14 mouse cellular contexts compared by ENCODE assay signal in genomic region chr2:72782355-72782754, GRCm38 (mm10).
DNase-seq lines count a peak whose midpoint lies in the region; ATAC-seq and TF ChIP-seq lines count a peak whose summit lies in the region.
"Had no signal": no experiment of that assay in that cellular context is flagged by ENCODE, and none has a peak within 500 bp of the region (broad histone marks: within the 10 kb centered on the region; RNA-seq: fewer than 3 reads in every experiment).

No protein-coding gene starts in this region.

- no peaks in the 10 kb centered on the region for H3K79me2 ChIP-seq in liver, adult 2 months (ENCODE audit: control insufficient read depth, insufficient read depth, low read length)

- no peak for TF ChIP-seq CTCF in forebrain, postnatal 0 days (IDR thresholded peaks at IDR 0.05; ENCODE audit: low read depth)
- TF ChIP-seq CTCF in liver, adult 2 months (IDR thresholded peaks at IDR 0.05; ENCODE audit: low read depth, low read length), result no peak

- TF ChIP-seq POLR2A in liver, adult 2 months (IDR thresholded peaks at IDR 0.05; ENCODE audit: extremely low read depth, insufficient read depth, low read length), result no peak

- H3K4me3 ChIP-seq in forebrain, embryonic 16.5 days (replicated peaks; ENCODE audit: low read length), result no peak overlapping the region
- H3K4me3 ChIP-seq in forebrain, postnatal 0 days (ENCODE audit: low read depth, low read length), result no peak overlapping the region
- H3K4me3 ChIP-seq in liver, adult 2 months (ENCODE audit: insufficient read depth, low read depth, low read length), result no peak overlapping the region
- no peak overlapping the region for H3K4me3 ChIP-seq in stomach, embryonic 15.5 days (replicated peaks)
- H3K4me3 ChIP-seq: heart, embryonic 15.5 days; left cerebral cortex, adult 2 months had no signal

- H3K9ac ChIP-seq in forebrain, embryonic 16.5 days (replicated peaks; ENCODE audit: low read depth, low read length), result no peak overlapping the region
- H3K9ac ChIP-seq in forebrain, postnatal 0 days, result no peak overlapping the region
- H3K9ac ChIP-seq in liver, adult 2 months (ENCODE audit: low read depth, low read length), result no peak overlapping the region
- no peak overlapping the region for H3K9ac ChIP-seq in stomach, embryonic 15.5 days
- H3K9ac ChIP-seq: heart, embryonic 15.5 days had no signal

- DNase-seq in forebrain, postnatal 0 days, result no peak
- peak; percentile 52 for DNase-seq in liver, adult 2 months (ENCODE audit: extremely low read depth, low read depth, low spot score)
- no peak for DNase-seq in liver
- peak; percentile 18 to 51 for DNase-seq in lung, adult 18-20 months
- DNase-seq in cerebellum, adult 11-12 months, result no peak
- DNase-seq in layer of hippocampus, adult 11-12 months (ENCODE audit: low spot score), result no peak
- DNase-seq: cerebellum, adult 8-10 months; gastrocnemius, postnatal 36 days had no signal

- no peak overlapping the region for H3K27ac ChIP-seq in forebrain, embryonic 16.5 days (ENCODE audit: low read length)
- H3K27ac ChIP-seq in forebrain, postnatal 0 days (ENCODE audit: low read depth, low read length), result no peak overlapping the region
- H3K27ac ChIP-seq in liver, adult 2 months (replicated peaks; ENCODE audit: insufficient read depth, low read depth, low read length), result no peak overlapping the region
- H3K27ac ChIP-seq in stomach, embryonic 15.5 days, result no peak overlapping the region
- H3K27ac ChIP-seq: heart, embryonic 15.5 days; hindbrain, postnatal 0 days; left cerebral cortex, adult 2 months had no signal

- peaks cover 11% of the 10 kb centered on the region for H3K4me1 ChIP-seq in forebrain, embryonic 16.5 days (replicated peaks; ENCODE audit: control insufficient read depth, insufficient read depth, low read length)
- H3K4me1 ChIP-seq in forebrain, postnatal 0 days (ENCODE audit: insufficient read depth), result no peaks in the 10 kb centered on the region
- peaks cover 8% of the 10 kb centered on the region; the same call in 1 of the 2 replicates for H3K4me1 ChIP-seq in liver, adult 2 months (ENCODE audit: control insufficient read depth, insufficient read depth, low read length)
- 0 out of 2 replicates have a peak, but pooled peaks cover 6% of the 10 kb centered on the region for H3K4me1 ChIP-seq in stomach, embryonic 15.5 days

- WGBS in forebrain, embryonic 16.5 days, result 45% methylated on average over 7 of the region's 7 CpGs
- 48% methylated on average over 7 of the region's 7 CpGs for WGBS in forebrain, postnatal 0 days
- 27% methylated on average over 7 of the region's 7 CpGs for WGBS in liver, adult 2 months
- WGBS in stomach, embryonic 15.5 days, result 40% methylated on average over 7 of the region's 7 CpGs

- no peaks in the 10 kb centered on the region for H3K9me3 ChIP-seq in forebrain, embryonic 16.5 days (ENCODE audit: control insufficient read depth, low read length)
- H3K9me3 ChIP-seq in forebrain, postnatal 0 days (ENCODE audit: low read length), result no peaks in the 10 kb centered on the region
- H3K9me3 ChIP-seq in stomach, embryonic 15.5 days, result no peaks in the 10 kb centered on the region
- H3K9me3 ChIP-seq: heart, embryonic 15.5 days had no signal

- 0 out of 2 replicates have a peak, but pooled peaks have one; percentile 16 for ATAC-seq in forebrain, embryonic 16.5 days
- ATAC-seq in forebrain, postnatal 0 days, result no peak
- ATAC-seq in stomach, embryonic 15.5 days (ENCODE audit: insufficient read depth, low FRiP score, low read depth), result peak; percentile 84
- ATAC-seq: activated CD4-positive, CD25-positive, alpha-beta regulatory T cell, adult 4 months had no signal

- no peak overlapping the region for H3K4me2 ChIP-seq in forebrain, embryonic 16.5 days (ENCODE audit: low read length)
- no peak overlapping the region for H3K4me2 ChIP-seq in forebrain, postnatal 0 days (ENCODE audit: low read depth)
- no peak overlapping the region for H3K4me2 ChIP-seq in stomach, embryonic 15.5 days
- H3K4me2 ChIP-seq: heart, embryonic 15.5 days had no signal

- H3K27me3 ChIP-seq in forebrain, embryonic 16.5 days (replicated peaks; ENCODE audit: control insufficient read depth, insufficient read depth, low read length), result no peaks in the 10 kb centered on the region
- no peaks in the 10 kb centered on the region for H3K27me3 ChIP-seq in forebrain, postnatal 0 days (ENCODE audit: insufficient read depth, low read length)
- H3K27me3 ChIP-seq in liver, adult 2 months (ENCODE audit: control insufficient read depth, insufficient read depth, low read length), result no peaks in the 10 kb centered on the region
- no peaks in the 10 kb centered on the region for H3K27me3 ChIP-seq in stomach, embryonic 15.5 days (replicated peaks)
- H3K27me3 ChIP-seq: heart, embryonic 15.5 days had no signal

- H3K36me3 ChIP-seq in forebrain, embryonic 16.5 days (ENCODE audit: control insufficient read depth, insufficient read depth), result no peaks in the 10 kb centered on the region
- no peaks in the 10 kb centered on the region for H3K36me3 ChIP-seq in forebrain, postnatal 0 days (ENCODE audit: insufficient read depth)
- no peaks in the 10 kb centered on the region for H3K36me3 ChIP-seq in liver, adult 2 months (ENCODE audit: control insufficient read depth, insufficient read depth, low read length)
- no peaks in the 10 kb centered on the region for H3K36me3 ChIP-seq in stomach, embryonic 15.5 days
- H3K36me3 ChIP-seq: heart, embryonic 15.5 days had no signal

Comparison
In these comparisons a context has a peak if more than half of its experiments do, and no peak if none do; other contexts are left out.
1. DNase-seq: peak in liver, adult 2 months (single experiment) and lung, adult 18-20 months (2 of 2); none in forebrain, postnatal 0 days (single experiment), liver (single experiment), cerebellum, adult 11-12 months (single experiment) and layer of hippocampus, adult 11-12 months (single experiment).